Mouse (Mus musculus) limb, embryonic 14.5 days (tissue): ENCODE results near the gene Rgsl1. TPM values are rescaled to one million over a fixed set of nuclear protein-coding genes. Genes with fewer than 3 reads are reported as not detected.

Experiments used
- ATAC-seq: fragments of 200-750 bp; cut with Nextera tagmentation; 2 replicates; pipeline ENCODE4 v1.8.0; 2017; ENCODE audit warnings: low read depth, moderate number of reproducible peaks, moderate TSS enrichment; ENCODE audit not compliant: low FRiP score
- DNase-seq: peaks from one replicate; pipeline ENCODE4 v3.0.0-alpha.2; 2015; ENCODE audit warnings: low spot score
- H3K27ac ChIP-seq: fragments of 300-500 bp; sonication (generic); replicated peaks from 2 replicates; pipeline ENCODE4 v1.5.1; 2014; ENCODE audit warnings: low read depth, mild to moderate bottlenecking, low read length, moderate library complexity, mixed read lengths
- H3K27me3 ChIP-seq: fragments of 300-500 bp; sonication (generic); 2 replicates; pipeline ENCODE4 v1.6.1; 2014; ENCODE audit warnings: low read length, mixed read lengths; ENCODE audit not compliant: control insufficient read depth, insufficient read depth
- H3K36me3 ChIP-seq: fragments of 300-500 bp; sonication (generic); 2 replicates; pipeline ENCODE4 v1.6.1; 2014; ENCODE audit warnings: mild to moderate bottlenecking, low read length, moderate library complexity, mixed read lengths; ENCODE audit not compliant: control insufficient read depth, insufficient read depth
- H3K4me1 ChIP-seq: fragments of 300-500 bp; sonication (generic); 2 replicates; pipeline ENCODE4 v1.6.1; 2014; ENCODE audit warnings: antibody characterized with exemption, low read length, mixed read lengths; ENCODE audit not compliant: control insufficient read depth, insufficient read depth
- H3K4me2 ChIP-seq: fragments of 300-500 bp; sonication (generic); replicated peaks from 2 replicates; pipeline ENCODE4 v1.6.1; 2014; ENCODE audit warnings: low read depth, mild to moderate bottlenecking, low read length, moderate library complexity; ENCODE audit not compliant: severe bottlenecking
- H3K4me3 ChIP-seq: fragments of 300-500 bp; sonication (generic); replicated peaks from 2 replicates; pipeline ENCODE4 v1.5.1; 2014; ENCODE audit warnings: low read length
- H3K9ac ChIP-seq: fragments of 300-500 bp; sonication (generic); 2 replicates; pipeline ENCODE4 v1.6.1; 2014; ENCODE audit warnings: mild to moderate bottlenecking, low read depth, low read length, moderate library complexity; ENCODE audit not compliant: severe bottlenecking
- H3K9me3 ChIP-seq: fragments of 300-500 bp; sonication (generic); 2 replicates; pipeline ENCODE4 v1.6.1; 2016; ENCODE audit warnings: low read length; ENCODE audit not compliant: control insufficient read depth
- POLR2A ChIP-seq: fragments of 200-500 bp; IDR thresholded peaks from 2 replicates; pipeline ENCODE4 v1.8.0; 2012; ENCODE audit warnings: inconsistent platforms, mild to moderate bottlenecking, moderate library complexity, borderline replicate concordance; ENCODE audit not compliant: insufficient read depth, insufficient read length; ENCODE audit errors: extremely low read depth
- WGBS: fragments of 180-500 bp; shearing (Covaris S2); extraction: QIAGEN DNeasy Blood & Tissue Kit; methylation state at CpG from one replicate; pipeline ENCODE4 v1.1.7; 2014; 5-methylcytosine and 5-hydroxymethylcytosine counted together
- polyA plus RNA-seq, 2 experiments: library from polyadenylated mRNA; depleted of rRNA in 1 of 2; stranded (reverse) in 1 of 2; unstranded in 1 of 2; fragments of >200 nt; fragmentation: Nextera tagmentation in 1 of 2; extraction: Ambion mirVana in 1 of 2; gene quantifications; 2 replicates each; pipeline versions ENCODE4 v1.2.1 to v1.2.3; 2012 to 2014

Rgsl1 gene
- polyA plus RNA-seq, 2 experiments, result 0.15 TPM; not detected in 1

GRCm38 (mm10) chr1:153747861-153748530 lies 95.9 kb downstream of the Rgsl1 start:
- no peak for ATAC-seq
- no peak for DNase-seq
- H3K27ac ChIP-seq, result no peak overlapping the region
- H3K4me1 ChIP-seq, result peaks cover 8% of the 10 kb centered on the region
- TF ChIP-seq POLR2A, result no peak
- H3K4me3 ChIP-seq, result no peak overlapping the region
- H3K4me2 ChIP-seq, result no peak overlapping the region
- H3K27me3 ChIP-seq, result no peaks in the 10 kb centered on the region
- no peak overlapping the region for H3K9ac ChIP-seq
- H3K36me3 ChIP-seq, result peaks cover 4% of the 10 kb centered on the region
- 69% methylated on average over 12 of the region's 12 CpGs for WGBS
- no peaks in the 10 kb centered on the region for H3K9me3 ChIP-seq

GRCm38 (mm10) chr1:153746728-153747127 lies 97.2 kb downstream of the Rgsl1 start:
- Histone ChIP-seq H3K9ac (no peak overlapping the region), H3K27me3 (no peaks in the 10 kb centered on the region), H3K27ac (no peak overlapping the region), H3K4me1 (peaks cover 8% of the 10 kb centered on the region), H3K9me3 (no peaks in the 10 kb centered on the region), H3K36me3 (peaks cover 4% of the 10 kb centered on the region), H3K4me3 (no peak overlapping the region), H3K4me2 (no peak overlapping the region)
- WGBS, result 5% methylated on average over 12 of the region's 12 CpGs
- ATAC-seq, result peak; percentile 27; the same call in 1 of the 2 replicates
- TF ChIP-seq POLR2A, result no peak
- peak; percentile 86 for DNase-seq

GRCm38 (mm10) chr1:153746119-153746670 lies 97.7 kb downstream of the Rgsl1 start:
- no peaks in the 10 kb centered on the region for H3K9me3 ChIP-seq
- TF ChIP-seq POLR2A, result no peak

GRCm38 (mm10) chr1:153742374-153743155 lies 101.4 kb downstream of the Rgsl1 start:
- TF ChIP-seq POLR2A, result no peak
- ATAC-seq, result no peak
- Histone ChIP-seq H3K27ac (no peak overlapping the region), H3K36me3 (peaks cover 4% of the 10 kb centered on the region), H3K4me2 (0 out of 2 replicates have a peak overlapping the region, but pooled peaks have one; percentile 70), H3K27me3 (0 out of 2 replicates have a peak, but pooled peaks cover 8% of the 10 kb centered on the region), H3K4me3 (0 out of 2 replicates have a peak overlapping the region, but pooled peaks have one; percentile 10), H3K9ac (no peak overlapping the region), H3K9me3 (no peaks in the 10 kb centered on the region), H3K4me1 (peaks cover 20% of the 10 kb centered on the region)
- WGBS, result 52% methylated on average over 11 of the region's 11 CpGs
- peak; percentile 82 for DNase-seq

More at GRCm38 (mm10) chr1:153746119-153746670, 97.7 kb downstream of the Rgsl1 start:
- Histone ChIP-seq H3K27ac (no peak overlapping the region), H3K36me3 (peaks cover 4% of the 10 kb centered on the region), H3K27me3 (no peaks in the 10 kb centered on the region), H3K4me2 (no peak overlapping the region), H3K9ac (no peak overlapping the region), H3K4me3 (no peak overlapping the region), H3K4me1 (peaks cover 8% of the 10 kb centered on the region)
- WGBS, result 72% methylated on average over 14 of the region's 14 CpGs
- ATAC-seq (peak; percentile 16; the same call in 1 of the 2 replicates), DNase-seq (no peak)
